Mouse (Mus musculus): Measurements from ENCODE around the gene Gm15128. TPM values are rescaled to one million over a fixed set of nuclear protein-coding genes. Genes with fewer than 3 reads are reported as not detected.
"Not testable (repeated sequence)": the region's sequence is repeated elsewhere in the genome, so short reads cannot be mapped to it uniquely, and the experiment has no call there.

The Gm15128 gene
- not detected for total RNA-seq (2021)
- long read RNA-seq, experiment 1, result 0 reads
- long read RNA-seq, experiment 2, result 0 reads

DNA sequence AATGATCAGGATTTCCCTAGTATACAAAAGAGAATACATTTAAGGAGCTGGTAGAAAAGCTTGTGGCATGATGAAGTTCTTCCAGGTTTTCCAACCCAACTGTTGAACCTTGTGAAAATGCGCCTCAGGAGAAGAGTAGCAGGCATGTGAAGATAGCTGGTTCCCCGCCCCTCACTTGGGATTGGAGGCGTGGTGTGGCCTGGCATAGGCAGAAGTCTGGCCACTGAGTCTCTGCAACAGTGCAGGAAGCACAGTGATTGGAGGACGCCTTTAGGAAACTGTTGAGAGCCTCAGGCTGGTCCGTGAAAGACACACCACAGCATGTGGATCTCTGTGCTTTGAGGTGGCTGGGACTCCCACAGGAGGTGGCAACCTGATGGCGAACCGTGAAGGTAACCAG lies at the start of gene Gm15128:
Gene Gm15128 (plus strand): TSS at position 301 of the 400 bp plus-strand sequence.
- DNase-seq, result not testable (repeated sequence)

Other genes starting within 250 kb of the Gm15128 start
- gene Lrch2, start 211.9 kb upstream of the Gm15128 start, total RNA-seq (2021), result 10 to 100 TPM; 17.2 to 21.3 TPM
- not detected for gene Gm15080, start 227.0 kb downstream of the Gm15128 start, total RNA-seq (2021)

Measured in adrenal gland, postnatal 10 days (tissue).